Mouse (Mus musculus) testis, adult 2 months (tissue): ENCODE results near the gene Papola. TPM values are rescaled to one million over a fixed set of nuclear protein-coding genes. Genes with fewer than 3 reads are reported as not detected.

Source experiments
- H3K27ac ChIP-seq: fragments of 200-500 bp; 2 replicates; pipeline ENCODE4 v1.5.1; 2012; ENCODE audit warnings: low read depth, low read length; ENCODE audit not compliant: control insufficient read depth, insufficient read depth
- H3K27me3 ChIP-seq: fragments of 200-500 bp; 2 replicates; pipeline ENCODE4 v1.6.1; 2012; ENCODE audit warnings: mild to moderate bottlenecking, low read length, moderate library complexity; ENCODE audit not compliant: control insufficient read depth, insufficient read depth
- H3K36me3 ChIP-seq: fragments of 200-500 bp; 2 replicates; pipeline ENCODE4 v1.6.1; 2012; ENCODE audit warnings: mild to moderate bottlenecking, low read length; ENCODE audit not compliant: control insufficient read depth, insufficient read depth
- H3K4me1 ChIP-seq: fragments of 200-500 bp; 2 replicates; pipeline ENCODE4 v1.6.1; 2012; ENCODE audit warnings: low read length; ENCODE audit not compliant: control insufficient read depth, insufficient read depth
- H3K4me3 ChIP-seq: fragments of 200-500 bp; 2 replicates; pipeline ENCODE4 v1.5.1; 2012; ENCODE audit warnings: low read depth, mild to moderate bottlenecking, low read length, moderate library complexity, mixed read lengths; ENCODE audit not compliant: control insufficient read depth
- CTCF ChIP-seq: fragments of 200-500 bp; IDR thresholded peaks from 2 replicates; pipeline ENCODE4 v1.5.1; 2012; ENCODE audit warnings: low read depth, mild to moderate bottlenecking, inconsistent platforms, low read length, moderate library complexity; ENCODE audit not compliant: control insufficient read depth, insufficient read depth, insufficient replicate concordance
- POLR2A ChIP-seq: fragments of 200-500 bp; IDR thresholded peaks from 2 replicates; pipeline ENCODE4 v1.6.1; 2012; ENCODE audit warnings: low read depth, mild to moderate bottlenecking, inconsistent platforms, low read length, moderate library complexity; ENCODE audit not compliant: control insufficient read depth
- polyA plus RNA-seq: library from polyadenylated mRNA; depleted of rRNA; stranded (reverse); fragments of >200 nt; gene quantifications from 2 replicates; pipeline ENCODE4 v1.2.3, GENCODE M21; 2012; rRNA removed

The Papola gene
- polyA plus RNA-seq, 1 experiment: 70.6 TPM

- no peaks in the 10 kb centered on the region for H3K36me3 ChIP-seq
- H3K27me3 ChIP-seq: no peaks in the 10 kb centered on the region
- H3K4me1 ChIP-seq: no peaks in the 10 kb centered on the region
- no peak for TF ChIP-seq POLR2A
- TF ChIP-seq CTCF: no peak
- no peak overlapping the region for H3K27ac ChIP-seq
- H3K4me3 ChIP-seq: no peak overlapping the region
Measured at GRCm38 (mm10) chr12:105878746-105879145, 94.3 kb downstream of the Papola start.

- H3K4me1 ChIP-seq: no peaks in the 10 kb centered on the region; the same call in 1 of the 2 replicates
- H3K27ac ChIP-seq: no peak overlapping the region
- H3K36me3 ChIP-seq: no peaks in the 10 kb centered on the region
- no peaks in the 10 kb centered on the region for H3K27me3 ChIP-seq
- TF ChIP-seq CTCF (no peak), POLR2A (no peak)
- no peak overlapping the region for H3K4me3 ChIP-seq
Measured at GRCm38 (mm10) chr12:105883799-105884514, 99.5 kb downstream of the Papola start.

DNA sequence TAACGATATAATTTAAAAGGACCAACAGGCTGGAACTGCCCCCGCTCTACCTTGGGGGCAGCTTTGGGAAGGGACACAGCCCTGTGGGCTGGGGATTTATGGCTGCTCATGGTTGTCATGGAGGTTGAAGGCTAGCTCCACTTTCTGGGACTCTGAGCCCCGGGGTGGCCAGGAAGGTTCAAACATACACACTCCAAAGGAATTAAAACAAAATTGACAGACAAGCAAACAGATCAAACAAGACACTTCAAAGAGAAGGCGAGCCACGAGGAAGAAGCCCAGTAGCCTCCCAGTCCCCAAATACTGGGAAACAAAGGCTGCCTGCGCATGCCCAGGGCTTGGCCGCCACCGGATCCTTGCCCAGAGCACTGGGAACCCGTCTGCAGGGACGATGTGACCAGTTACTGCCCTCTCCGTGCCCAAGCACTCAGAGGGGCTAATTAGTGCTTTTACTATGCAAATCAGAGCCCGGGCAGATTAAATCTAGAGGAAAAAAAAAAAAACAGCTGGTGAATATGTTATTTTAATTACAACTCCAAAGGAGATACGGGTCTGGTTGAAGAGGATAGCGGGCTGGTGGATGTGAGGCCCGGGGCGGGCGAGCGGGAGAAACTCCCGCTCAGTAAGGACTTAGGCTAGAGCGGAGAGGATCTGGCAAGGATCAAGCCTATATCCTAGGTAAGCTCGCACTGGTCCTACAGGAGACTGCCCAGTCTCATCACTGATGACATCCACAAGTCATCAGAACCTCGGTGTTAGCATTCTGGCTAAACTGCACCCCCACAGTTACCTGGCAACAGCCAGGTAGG, 100.2 kb downstream of the Papola start:
- no peak overlapping the region for H3K4me3 ChIP-seq
- H3K27ac ChIP-seq: no peak overlapping the region
- H3K27me3 ChIP-seq: no peaks in the 10 kb centered on the region
- H3K36me3 ChIP-seq: no peaks in the 10 kb centered on the region
- no peak for TF ChIP-seq POLR2A
- no peak for TF ChIP-seq CTCF
- H3K4me1 ChIP-seq: no peaks in the 10 kb centered on the region; the same call in 1 of the 2 replicates

Other genes starting within 250 kb of the Papola start
- gene Bdkrb2, start 221.5 kb upstream of the Papola start, polyA plus RNA-seq: 0.61 and 0.62 TPM in 2 replicates
- gene Bdkrb1, start 181.6 kb upstream of the Papola start, polyA plus RNA-seq: 0.88 and 1.0 TPM in 2 replicates
- 9.8 and 10.8 TPM in 2 replicates for gene Gskip, start 99.9 kb upstream of the Papola start, polyA plus RNA-seq
- gene Atg2b, start 99.5 kb upstream of the Papola start, polyA plus RNA-seq: 21.9 and 23.2 TPM in 2 replicates
- 48.1 and 50.5 TPM in 2 replicates for gene Ak7, start 78.7 kb upstream of the Papola start, polyA plus RNA-seq
- gene Vrk1, start 225.5 kb downstream of the Papola start, polyA plus RNA-seq: 9.2 and 11.6 TPM in 2 replicates